Mouse (Mus musculus) bone marrow, adult 2 months (tissue): ENCODE results near the gene Pnldc1.

Source experiments
- CTCF ChIP-seq: fragments of 200-500 bp; IDR thresholded peaks from 2 replicates; pipeline ENCODE4 v1.5.1; 2011; ENCODE audit warnings: low read length, control low read depth; ENCODE audit not compliant: control insufficient read depth, insufficient read depth
- POLR2A ChIP-seq: fragments of 200-500 bp; IDR thresholded peaks from 2 replicates; pipeline ENCODE4 v1.6.1; 2011; ENCODE audit warnings: low read depth, mild to moderate bottlenecking, control low read depth, low read length, borderline replicate concordance; ENCODE audit not compliant: control insufficient read depth

GRCm38 (mm10) chr17:12949669-12950068 is 39.6 kb upstream of the Pnldc1 start:
- TF ChIP-seq POLR2A, result no peak
- TF ChIP-seq CTCF, result no peak
